Mouse (Mus musculus) heart, postnatal 0 days (tissue): ENCODE results near the gene Evl.

Source experiments
- CTCF ChIP-seq: IDR thresholded peaks from 2 replicates; pipeline ENCODE4 v1.5.1; 2016; ENCODE audit warnings: antibody characterized with exemption, control low read depth, low read depth
- EP300 ChIP-seq: IDR thresholded peaks from 2 replicates; pipeline ENCODE4 v1.6.1; 2016; ENCODE audit warnings: antibody characterized with exemption, low read depth

GRCm38 (mm10) chr12:108680861-108681260 lies 126.3 kb downstream of the Evl start:
- TF ChIP-seq CTCF (no peak), EP300 (no peak)
